Mouse (Mus musculus): ENCODE results near the gene Rnf41.

Rnf41 gene

GRCm38 (mm10) chr10:128429052-128429451, 17.6 kb downstream of the Rnf41 start:
- DNase-seq (ENCODE audit: low spot score): no peak

- no peak for DNase-seq (ENCODE audit: low spot score)
These were observed 18.0 kb downstream of the Rnf41 start for GRCm38 (mm10) chr10:128429454-128429853.

- DNase-seq (ENCODE audit: low spot score): no peak
These were observed 22.0 kb downstream of the Rnf41 start for GRCm38 (mm10) chr10:128433417-128433816.

- DNase-seq (ENCODE audit: low spot score): no peak
These were observed 23.2 kb downstream of the Rnf41 start for GRCm38 (mm10) chr10:128434681-128435080.

GRCm38 (mm10) chr10:128435186-128435823, 23.8 kb downstream of the Rnf41 start:
- no peak for DNase-seq (ENCODE audit: low spot score)

GRCm38 (mm10) chr10:128435873-128436272, 24.4 kb downstream of the Rnf41 start:
- no peak for DNase-seq (ENCODE audit: low spot score)

GRCm38 (mm10) chr10:128436376-128436775, 24.9 kb downstream of the Rnf41 start:
- DNase-seq (ENCODE audit: low spot score): no peak

GRCm38 (mm10) chr10:128438675-128439279, 27.3 kb downstream of the Rnf41 start:
- no peak for DNase-seq (ENCODE audit: low spot score)

GRCm38 (mm10) chr10:128440407-128440806, 28.9 kb downstream of the Rnf41 start:
- no peak for DNase-seq (ENCODE audit: low spot score)

- DNase-seq (ENCODE audit: low spot score): no peak
These were observed 30.1 kb downstream of the Rnf41 start for GRCm38 (mm10) chr10:128441324-128442119.

- DNase-seq (ENCODE audit: low spot score): no peak
These were observed 31.3 kb downstream of the Rnf41 start for GRCm38 (mm10) chr10:128442718-128443117.

- DNase-seq (ENCODE audit: low spot score): no peak
These were observed 32.9 kb downstream of the Rnf41 start for GRCm38 (mm10) chr10:128444354-128444753.

- DNase-seq (ENCODE audit: low spot score): no peak
These were observed 34.0 kb downstream of the Rnf41 start for GRCm38 (mm10) chr10:128445407-128445806.

GRCm38 (mm10) chr10:128451014-128451413, 39.6 kb downstream of the Rnf41 start:
- no peak for DNase-seq (ENCODE audit: low spot score)

- DNase-seq (ENCODE audit: low spot score): no peak
These were observed 43.0 kb downstream of the Rnf41 start for GRCm38 (mm10) chr10:128454471-128454870.

GRCm38 (mm10) chr10:128455280-128455679, 43.8 kb downstream of the Rnf41 start:
- peak; percentile 61 for DNase-seq (ENCODE audit: low spot score)

- DNase-seq (ENCODE audit: low spot score): no peak
These were observed 46.2 kb downstream of the Rnf41 start for GRCm38 (mm10) chr10:128457676-128458075.

GRCm38 (mm10) chr10:128458348-128458718, 46.9 kb downstream of the Rnf41 start:
- peak; percentile 97 for DNase-seq (ENCODE audit: low spot score)

GRCm38 (mm10) chr10:128458719-128459408, 47.4 kb downstream of the Rnf41 start, which contains the start of gene Smarcc2:
TSS of gene Smarcc2 (plus strand) at chr10:128459248.
- peak; percentile 85 for DNase-seq (ENCODE audit: low spot score)

- DNase-seq (ENCODE audit: low spot score): peak; percentile 28
These were observed 48.2 kb downstream of the Rnf41 start for GRCm38 (mm10) chr10:128459409-128460269.

GRCm38 (mm10) chr10:128460270-128460630, 48.8 kb downstream of the Rnf41 start:
- no peak for DNase-seq (ENCODE audit: low spot score)

- no peak for DNase-seq (ENCODE audit: low spot score)
These were observed 62.9 kb downstream of the Rnf41 start for GRCm38 (mm10) chr10:128474366-128474765.

Measured in urinary bladder, postnatal 25 days (tissue).